Mouse (Mus musculus) mesoderm, embryonic 11.5 days (tissue): ENCODE measurements around the gene Id3.
"Not testable (repeated sequence)": the region's sequence is repeated elsewhere in the genome, so short reads cannot be mapped to it uniquely, and the experiment has no call there.

Experiments
- DNase-seq: peaks from one replicate; pipeline ENCODE4 v3.0.0-alpha.2; 2012; ENCODE audit warnings: low read depth, low spot score

Gene Id3

GRCm38 (mm10) chr4:136143193-136143976, at the start of gene Id3:
TSS of gene Id3 (plus strand) at chr4:136143497.
- peak; percentile 96 for DNase-seq

DNA sequence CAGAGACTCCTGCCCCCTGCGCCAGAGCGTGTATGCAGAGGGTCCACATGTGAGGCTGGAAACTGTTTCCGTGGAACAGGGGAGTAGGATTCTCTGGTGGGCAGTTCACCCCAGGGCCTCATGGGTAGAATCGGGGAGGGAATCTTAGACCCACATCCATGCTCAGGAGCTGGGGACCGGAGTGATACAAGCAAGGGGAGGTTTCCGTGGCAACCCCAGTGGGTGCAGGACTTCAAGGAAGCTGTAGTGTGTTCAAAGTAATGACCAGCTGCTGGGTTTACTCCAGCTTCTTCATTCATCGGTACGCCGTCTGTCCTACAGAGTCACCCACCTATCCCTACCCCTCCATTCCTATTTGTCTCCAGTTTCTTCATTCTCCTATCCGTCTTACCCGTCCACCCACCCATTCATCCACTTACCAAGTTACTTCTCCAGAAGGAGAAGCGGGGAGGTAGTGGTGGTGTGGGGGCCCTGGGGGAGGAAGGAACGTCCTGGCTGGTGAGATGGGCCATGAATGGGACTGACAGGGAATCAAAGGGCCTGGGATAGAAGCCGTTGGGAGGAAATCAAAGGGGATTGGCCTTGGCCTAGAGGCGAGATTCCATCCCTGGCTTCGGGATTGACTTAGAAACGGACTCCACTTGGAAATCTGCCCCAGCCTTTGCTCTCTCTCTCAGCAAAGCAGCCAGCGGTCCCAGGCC, 48.6 kb upstream of the Id3 start:
- DNase-seq = no peak

GRCm38 (mm10) chr4:136095490-136096105, 47.7 kb upstream of the Id3 start:
- no peak for DNase-seq

DNA sequence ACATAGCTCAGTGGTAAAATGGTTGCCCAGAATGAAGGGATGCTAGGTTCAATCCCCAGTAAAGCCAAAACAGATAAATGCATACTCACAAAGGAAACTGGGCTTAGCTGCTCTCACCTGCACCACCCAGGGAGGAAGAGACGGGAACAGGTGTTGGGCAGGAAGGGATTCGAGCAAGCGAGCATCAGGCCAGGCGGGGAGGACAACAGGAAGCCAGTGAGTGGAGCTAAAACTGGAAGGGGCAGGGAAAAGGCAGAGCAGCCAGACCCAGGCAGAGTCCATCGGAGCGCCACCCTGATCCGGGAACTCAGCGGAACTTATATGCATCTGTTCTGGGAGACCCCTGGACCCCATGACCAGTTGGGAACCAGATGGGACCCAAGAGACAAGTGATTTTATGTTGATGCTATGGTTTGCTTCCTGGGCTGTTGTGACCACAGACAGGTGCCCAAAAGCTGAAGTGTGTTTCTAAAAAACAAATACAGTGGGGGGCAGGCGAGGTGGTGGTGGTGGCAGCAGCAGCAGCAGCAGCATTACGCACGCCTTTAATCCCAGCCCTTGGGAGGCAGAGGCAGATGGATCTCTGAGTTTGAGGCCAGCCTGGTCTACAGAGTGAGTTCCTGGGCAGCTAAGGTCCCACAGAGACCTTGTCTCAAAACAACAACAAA, 46.7 kb upstream of the Id3 start:
- no peak for DNase-seq

DNA sequence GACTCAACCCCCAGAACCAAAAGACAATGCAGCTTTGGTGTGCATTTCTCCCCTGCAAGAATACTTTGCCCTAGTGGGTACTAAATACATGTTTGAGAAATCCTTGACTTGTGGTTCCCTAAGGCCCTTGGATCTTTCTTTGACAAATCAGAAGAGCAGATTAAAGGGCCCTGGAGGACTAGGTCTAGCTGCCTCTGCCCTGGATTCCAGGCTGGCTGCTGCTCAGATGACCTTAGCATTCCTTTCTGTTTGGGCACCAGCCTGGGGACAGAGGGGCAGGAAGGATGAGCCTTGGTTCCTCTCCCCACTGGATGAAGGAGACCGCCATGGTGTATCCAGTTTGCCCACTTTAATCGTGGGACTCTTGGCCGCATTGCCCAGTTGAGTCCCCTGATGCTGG, 44.9 kb upstream of the Id3 start:
- DNase-seq = no peak

- no peak for DNase-seq
These were observed 42.8 kb upstream of the Id3 start for GRCm38 (mm10) chr4:136100396-136101070.

GRCm38 (mm10) chr4:136101753-136102152, 41.5 kb upstream of the Id3 start:
- DNase-seq = not testable (repeated sequence)

DNA sequence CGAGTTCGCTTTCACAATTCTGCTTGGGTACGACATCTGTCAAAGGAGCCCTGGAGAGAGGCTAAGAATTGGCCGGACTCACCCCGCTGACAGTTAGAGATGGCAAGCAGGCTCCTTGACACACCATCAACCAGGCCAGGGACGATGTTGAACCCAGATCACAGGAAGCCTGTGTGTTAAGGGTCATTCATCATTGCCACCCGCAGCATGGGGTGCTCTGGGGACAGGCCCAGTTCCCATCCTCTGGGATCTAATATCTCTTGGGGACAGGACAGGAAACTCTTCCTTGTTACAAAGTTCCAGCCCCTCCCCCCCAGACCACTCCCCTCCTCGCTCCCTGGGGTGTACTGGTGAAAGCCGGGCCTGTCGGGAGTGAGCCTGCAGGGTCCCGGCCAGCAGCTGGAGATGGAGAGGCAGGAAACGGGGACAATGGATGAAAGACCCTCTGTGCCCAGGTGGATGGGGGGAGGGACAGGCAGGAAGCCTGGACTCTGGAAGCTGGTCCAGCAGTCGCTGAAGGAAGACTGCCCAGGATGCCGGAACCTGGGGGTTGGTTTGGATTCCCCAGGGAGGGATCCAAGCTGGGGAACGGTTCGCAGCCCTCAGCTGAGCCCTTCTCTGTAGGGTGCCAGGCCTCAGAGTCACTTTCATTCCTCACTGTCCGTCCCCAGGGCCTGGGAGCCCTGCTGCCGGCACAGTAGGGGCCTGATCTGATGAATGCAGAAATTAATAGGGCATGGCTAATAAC, 38.5 kb upstream of the Id3 start:
- DNase-seq = peak; percentile 60

DNA sequence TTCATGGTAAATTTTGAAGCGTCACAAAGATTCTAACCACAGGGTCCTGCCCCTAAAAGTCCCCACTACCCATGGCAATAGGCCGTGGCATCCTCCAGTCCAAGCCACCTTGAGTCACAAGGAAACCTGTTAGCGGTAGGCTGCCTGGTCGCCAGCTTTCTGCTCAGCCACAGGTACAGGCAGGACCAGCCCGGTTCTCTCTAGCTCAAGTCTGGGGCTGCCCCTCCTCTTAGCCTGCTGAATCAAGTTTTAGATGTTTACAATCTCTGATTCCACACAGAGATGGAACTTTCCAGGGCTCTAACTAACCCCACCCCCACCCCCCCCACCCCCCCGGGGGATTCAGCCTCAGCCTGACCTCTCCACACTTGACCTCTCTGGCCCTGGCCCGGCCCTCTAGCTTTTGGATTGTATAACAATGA, 36.4 kb upstream of the Id3 start:
- DNase-seq = no peak

- no peak for DNase-seq
These were observed 34.1 kb upstream of the Id3 start for GRCm38 (mm10) chr4:136109153-136109552.

GRCm38 (mm10) chr4:136109941-136110900, 33.1 kb upstream of the Id3 start:
- DNase-seq = no peak

DNA sequence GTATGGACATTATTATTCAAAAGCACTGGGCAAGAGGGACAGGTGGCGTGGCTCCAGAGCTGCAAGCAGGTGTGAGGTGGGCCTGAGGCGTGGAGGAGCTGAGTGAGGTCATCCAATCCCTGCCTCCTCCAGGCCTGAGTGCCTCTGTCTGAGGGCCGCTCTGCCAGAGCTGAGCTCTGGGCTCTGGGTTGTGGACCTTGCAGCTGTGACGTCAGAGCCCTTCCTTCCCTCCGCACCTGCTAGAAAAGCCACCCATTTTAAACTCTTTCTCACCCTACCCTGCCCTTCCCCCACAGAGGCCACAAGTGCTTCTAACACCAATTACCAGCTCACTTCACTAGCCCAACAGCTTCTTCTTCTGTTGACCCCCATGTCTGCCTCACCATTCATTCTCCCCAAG, 31.0 kb upstream of the Id3 start:
- DNase-seq = no peak

DNA sequence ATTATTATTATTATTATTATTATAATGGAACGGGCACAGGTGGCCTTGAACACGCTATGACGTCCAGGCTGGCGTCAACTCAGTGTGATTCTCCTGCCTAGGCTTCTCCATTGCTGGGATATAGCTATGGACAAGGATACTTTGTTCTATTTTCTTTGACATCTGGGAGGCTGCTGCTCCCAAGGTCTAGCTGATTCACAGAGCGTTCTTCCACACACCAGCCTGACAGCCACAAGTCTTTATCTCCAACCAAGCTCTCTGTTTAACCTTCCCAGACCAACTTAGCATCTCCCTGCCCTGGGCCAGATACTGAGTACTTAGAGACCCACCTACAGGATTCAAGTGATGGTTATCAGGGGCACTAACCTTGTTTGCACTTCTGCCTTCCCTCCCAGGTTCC, 28.6 kb upstream of the Id3 start:
- DNase-seq = no peak

DNA sequence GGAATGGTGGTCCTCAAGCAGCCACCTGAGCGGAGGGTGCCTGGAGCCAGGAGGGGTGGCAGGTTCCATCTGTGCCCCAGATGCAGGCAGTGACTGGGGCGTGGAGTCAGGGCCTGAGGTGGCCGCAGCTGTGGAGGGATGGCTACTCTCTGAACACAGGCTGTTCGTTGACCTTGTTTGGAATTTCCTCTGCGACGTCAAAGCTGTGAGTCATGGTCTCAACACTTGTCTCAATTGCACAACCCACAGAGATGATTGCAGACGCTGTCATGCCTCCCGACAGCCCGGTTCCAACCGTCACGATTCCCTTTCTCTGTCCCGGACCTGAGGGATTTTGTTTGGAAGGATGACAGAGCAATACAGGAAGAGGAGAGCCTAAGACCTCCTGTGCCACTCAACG, 26.3 kb upstream of the Id3 start:
- DNase-seq = peak; percentile 43

- peak; percentile 69 for DNase-seq
These were observed 23.3 kb upstream of the Id3 start for GRCm38 (mm10) chr4:136120041-136120440.

DNA sequence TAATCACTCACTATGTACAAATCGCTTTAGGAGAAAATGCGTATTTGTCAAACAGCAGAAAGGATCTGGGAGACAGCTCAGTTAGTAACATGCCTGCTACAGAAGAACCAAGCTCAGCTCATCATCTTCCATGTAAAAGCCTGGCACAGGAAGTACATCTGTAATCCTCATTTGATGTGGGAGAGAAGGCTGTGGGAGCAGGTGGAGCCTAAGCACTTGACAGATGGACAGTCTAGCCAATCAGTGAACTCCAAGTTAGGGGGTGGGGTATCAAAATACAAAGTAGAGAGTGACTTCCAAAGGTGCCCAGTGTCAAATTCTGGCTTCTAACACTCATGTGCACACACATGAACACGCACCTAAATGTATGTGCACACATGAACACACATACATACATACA, 22.1 kb upstream of the Id3 start:
- no peak for DNase-seq

- no peak for DNase-seq
These were observed 21.3 kb upstream of the Id3 start for GRCm38 (mm10) chr4:136121844-136122468.

DNA sequence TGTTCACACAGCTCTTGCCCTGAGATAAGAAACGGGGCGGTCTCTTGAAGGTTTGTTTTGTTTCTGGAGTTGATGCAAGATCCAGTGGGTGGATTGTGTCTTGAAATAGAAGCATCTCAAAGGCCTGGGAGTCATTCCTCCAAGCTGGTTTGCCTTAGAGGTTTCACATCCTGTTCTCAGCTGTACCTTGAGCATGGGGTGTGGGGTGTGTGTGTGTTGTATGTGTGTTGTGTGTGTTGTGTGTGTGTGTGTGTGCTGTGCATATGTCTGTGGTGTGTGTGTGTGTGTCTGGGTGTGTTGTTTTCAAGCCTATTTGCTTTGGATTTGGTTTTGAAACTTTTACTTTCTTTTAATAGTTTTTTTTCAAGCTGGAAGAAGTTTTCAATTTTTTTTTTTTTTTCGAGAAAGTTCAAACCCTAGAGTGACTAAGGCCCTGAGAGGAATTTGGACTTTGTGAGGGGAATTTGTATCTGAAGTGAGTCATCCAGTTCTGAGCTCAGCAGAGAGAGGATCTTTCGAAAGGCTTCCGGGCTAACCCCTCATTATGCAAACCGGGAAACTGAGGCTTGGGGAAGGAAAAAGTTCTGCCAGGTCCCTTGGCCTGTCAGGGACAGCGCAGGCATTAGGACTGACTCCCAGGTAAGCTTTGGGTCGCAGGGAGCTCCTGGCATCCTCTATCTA, 20.0 kb upstream of the Id3 start:
- DNase-seq = no peak

- no peak for DNase-seq
These were observed 19.5 kb upstream of the Id3 start for GRCm38 (mm10) chr4:136123792-136124161.
